Mouse (Mus musculus): ENCODE data around the gene Rps6ka4. TPM values are rescaled to one million over a fixed set of nuclear protein-coding genes. Genes with fewer than 3 reads are reported as not detected.

The Rps6ka4 gene
- polyA plus RNA-seq, 1 experiment from 2014 or later = 8.7 TPM

DNA sequence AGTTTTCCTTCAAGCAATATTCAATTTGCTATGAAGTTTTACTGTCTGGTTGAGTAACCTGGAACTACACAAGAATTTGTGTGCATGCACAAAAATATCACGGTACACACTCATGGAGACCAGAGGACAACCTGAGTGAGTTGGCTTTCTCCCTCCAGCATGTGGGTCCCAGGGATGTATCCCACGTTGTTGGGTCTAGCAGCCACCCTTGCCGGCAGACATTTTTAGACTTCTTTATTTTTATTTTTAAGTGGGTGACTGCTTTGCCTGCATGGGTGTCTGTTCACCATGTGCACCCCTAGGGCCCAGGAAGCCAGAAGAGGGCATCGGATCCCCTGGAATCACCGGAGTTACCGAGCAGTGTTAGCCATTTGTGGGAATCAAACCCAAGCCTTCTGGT lies 15.1 kb downstream of the Rps6ka4 start:
- Histone ChIP-seq H3K27ac (no peak overlapping the region), H3K27me3 (replicated peaks) (peaks cover 85% of the 10 kb centered on the region), H3K4me3 (no peak overlapping the region), H3K36me3 (no peaks in the 10 kb centered on the region), H3K4me1 (peaks cover 6% of the 10 kb centered on the region; the same call in 1 of the 2 replicates), H3K4me2 (no peak overlapping the region), H3K9ac (no peak overlapping the region), H3K9me3 (replicated peaks) (no peaks in the 10 kb centered on the region)
- 68% methylated on average over 6 of the region's 6 CpGs for WGBS (ENCODE audit: insufficient replicate concordance)
- ATAC-seq = no peak

DNA sequence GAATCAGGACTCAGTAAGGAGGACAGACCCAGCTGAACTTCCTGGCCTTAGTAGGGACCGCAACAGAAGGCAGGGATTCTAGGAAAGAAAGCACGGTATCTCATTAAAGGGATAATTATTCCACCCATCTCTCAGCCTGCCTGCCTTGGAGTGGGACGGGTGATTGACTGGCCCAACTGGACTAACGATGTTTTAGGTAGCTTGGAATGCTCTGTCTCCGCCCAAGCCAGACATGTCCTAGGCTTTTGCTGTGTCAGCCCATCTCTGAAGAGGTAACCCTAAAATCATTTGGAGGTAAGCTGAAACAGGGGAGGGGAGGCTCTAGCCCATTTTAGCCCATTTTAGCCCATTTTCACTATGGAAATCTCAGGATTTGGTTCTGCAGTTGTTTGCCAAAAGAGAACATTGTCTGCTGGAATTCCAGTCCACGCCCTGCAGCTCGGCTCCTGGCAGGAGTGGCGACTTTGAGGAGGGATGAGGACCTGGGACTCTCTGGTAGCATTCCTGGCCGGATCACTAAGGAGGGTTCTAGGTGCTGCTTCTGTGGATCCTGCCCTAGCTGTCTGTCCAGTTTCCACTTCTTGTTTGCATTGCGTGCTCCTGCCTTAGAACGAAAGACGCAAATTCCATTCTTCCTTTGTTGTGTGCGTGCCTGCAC lies 19.8 kb downstream of the Rps6ka4 start:
- H3K27ac ChIP-seq = no peak overlapping the region
- peaks cover 48% of the 10 kb centered on the region for H3K27me3 ChIP-seq (replicated peaks)
- H3K4me1 ChIP-seq = peaks cover 9% of the 10 kb centered on the region
- no peaks in the 10 kb centered on the region for H3K9me3 ChIP-seq (replicated peaks)
- ATAC-seq = no peak
- H3K4me3 ChIP-seq = no peak overlapping the region
- 71% methylated on average over 13 of the region's 13 CpGs for WGBS (ENCODE audit: insufficient replicate concordance)
- no peak overlapping the region for H3K4me2 ChIP-seq
- H3K9ac ChIP-seq = no peak overlapping the region
- H3K36me3 ChIP-seq = no peaks in the 10 kb centered on the region

GRCm38 (mm10) chr19:6819143-6819827 lies 21.2 kb downstream of the Rps6ka4 start:
- WGBS (ENCODE audit: insufficient replicate concordance) = 34% methylated on average over 10 of the region's 10 CpGs
- no peak overlapping the region for H3K9ac ChIP-seq
- peaks cover 9% of the 10 kb centered on the region for H3K4me1 ChIP-seq
- H3K27ac ChIP-seq = no peak overlapping the region
- H3K4me3 ChIP-seq = no peak overlapping the region
- no peak for ATAC-seq
- peaks cover 39% of the 10 kb centered on the region for H3K27me3 ChIP-seq (replicated peaks)
- H3K4me2 ChIP-seq = no peak overlapping the region
- no peaks in the 10 kb centered on the region for H3K9me3 ChIP-seq (replicated peaks)
- H3K36me3 ChIP-seq = no peaks in the 10 kb centered on the region

DNA sequence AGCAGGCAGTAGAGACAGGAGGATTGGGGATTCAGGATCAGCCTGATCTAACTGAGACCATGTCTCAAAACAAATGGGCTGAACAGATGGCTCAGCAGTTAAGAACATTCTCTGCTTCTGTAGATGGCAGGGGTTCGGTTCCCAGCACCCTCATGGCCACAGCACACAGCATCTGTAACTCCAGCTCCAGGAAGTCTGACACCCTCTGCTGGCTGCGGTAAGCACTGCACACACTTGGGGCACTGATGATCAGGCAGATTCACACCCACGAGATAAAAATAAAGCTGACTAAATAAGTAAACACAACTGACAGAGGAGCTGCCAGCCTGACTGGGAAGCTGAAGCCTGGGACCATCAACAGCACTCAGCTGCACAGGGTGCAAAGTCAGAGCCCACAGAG lies 25.5 kb downstream of the Rps6ka4 start:
- H3K9me3 ChIP-seq (replicated peaks) = no peaks in the 10 kb centered on the region
- H3K4me3 ChIP-seq = no peak overlapping the region
- WGBS (ENCODE audit: insufficient replicate concordance) = 63% methylated on average over 3 of the region's 3 CpGs
- no peaks in the 10 kb centered on the region; the same call in 1 of the 2 replicates for H3K27me3 ChIP-seq (replicated peaks)
- H3K4me1 ChIP-seq = peaks cover 9% of the 10 kb centered on the region
- H3K27ac ChIP-seq = no peak overlapping the region
- no peak overlapping the region for H3K4me2 ChIP-seq
- no peak for ATAC-seq
- no peak overlapping the region for H3K9ac ChIP-seq
- H3K36me3 ChIP-seq = no peaks in the 10 kb centered on the region

GRCm38 (mm10) chr19:6814366-6814765 lies 26.1 kb downstream of the Rps6ka4 start:
- no peaks in the 10 kb centered on the region for H3K9me3 ChIP-seq (replicated peaks)
- no peaks in the 10 kb centered on the region; the same call in 1 of the 2 replicates for H3K27me3 ChIP-seq (replicated peaks)
- no peaks in the 10 kb centered on the region for H3K36me3 ChIP-seq
- H3K4me3 ChIP-seq = no peak overlapping the region
- no peak for ATAC-seq
- H3K4me2 ChIP-seq = no peak overlapping the region
- peaks cover 5% of the 10 kb centered on the region for H3K4me1 ChIP-seq
- 51% methylated on average over 4 of the region's 4 CpGs for whole genome bisulfite sequencing (ENCODE audit: insufficient replicate concordance)
- no peak overlapping the region for H3K9ac ChIP-seq
- H3K27ac ChIP-seq = no peak overlapping the region

Small RNA genes lying within 50 kb of the gene (microRNA-seq; reads per million reads assigned to microRNA genes)
- gene Mir5046 = not detected

Other genes with a start within 250 kb of the Rps6ka4 start
- gene Ccdc88b, start 17.6 kb upstream of the Rps6ka4 start, polyA plus RNA-seq (2016; fragmentation: Nextera tagmentation; extraction: Ambion mirVana) = 2.8 and 3.3 TPM in 2 replicates
- 115 TPM in 2 replicates for gene Trmt112, start 69.1 kb upstream of the Rps6ka4 start, polyA plus RNA-seq (2016; fragmentation: Nextera tagmentation; extraction: Ambion mirVana)
- gene Prdx5, start 69.5 kb upstream of the Rps6ka4 start, polyA plus RNA-seq (2016; fragmentation: Nextera tagmentation; extraction: Ambion mirVana) = 94.2 and 101 TPM in 2 replicates
- gene Esrra, start 81.2 kb upstream of the Rps6ka4 start, polyA plus RNA-seq (2016; fragmentation: Nextera tagmentation; extraction: Ambion mirVana) = 6.5 and 6.8 TPM in 2 replicates
- 0.80 and 0.93 TPM in 2 replicates for gene Catsperz, start 84.7 kb upstream of the Rps6ka4 start, polyA plus RNA-seq (2016; fragmentation: Nextera tagmentation; extraction: Ambion mirVana)
- gene Kcnk4, start 93.9 kb upstream of the Rps6ka4 start, polyA plus RNA-seq (2016; fragmentation: Nextera tagmentation; extraction: Ambion mirVana) = 0.05 TPM in 1 of 2 replicates, not detected in the other
- gene Bad, start 101.2 kb upstream of the Rps6ka4 start, polyA plus RNA-seq (2016; fragmentation: Nextera tagmentation; extraction: Ambion mirVana) = 36.4 and 37.6 TPM in 2 replicates
- gene Gpr137, start 101.8 kb upstream of the Rps6ka4 start, polyA plus RNA-seq (2016; fragmentation: Nextera tagmentation; extraction: Ambion mirVana) = 8.8 and 9.9 TPM in 2 replicates
- gene Ppp1r14b, start 134.3 kb upstream of the Rps6ka4 start, polyA plus RNA-seq (2016; fragmentation: Nextera tagmentation; extraction: Ambion mirVana) = 153 and 155 TPM in 2 replicates
- 13.6 and 14.4 TPM in 2 replicates for gene Plcb3, start 135.8 kb upstream of the Rps6ka4 start, polyA plus RNA-seq (2016; fragmentation: Nextera tagmentation; extraction: Ambion mirVana)
- 91.7 and 92.0 TPM in 2 replicates for gene Fkbp2, start 139.9 kb upstream of the Rps6ka4 start, polyA plus RNA-seq (2016; fragmentation: Nextera tagmentation; extraction: Ambion mirVana)
- gene Vegfb, start 147.0 kb upstream of the Rps6ka4 start, polyA plus RNA-seq (2016; fragmentation: Nextera tagmentation; extraction: Ambion mirVana) = 23.2 and 23.3 TPM in 2 replicates
- gene Dnajc4, start 151.9 kb upstream of the Rps6ka4 start, polyA plus RNA-seq (2016; fragmentation: Nextera tagmentation; extraction: Ambion mirVana) = 12.1 and 12.7 TPM in 2 replicates
- 10.0 and 11.9 TPM in 2 replicates for gene Nudt22, start 155.5 kb upstream of the Rps6ka4 start, polyA plus RNA-seq (2016; fragmentation: Nextera tagmentation; extraction: Ambion mirVana)
- gene Trpt1, start 155.5 kb upstream of the Rps6ka4 start, polyA plus RNA-seq (2016; fragmentation: Nextera tagmentation; extraction: Ambion mirVana) = 2.2 and 2.5 TPM in 2 replicates
- gene Fermt3, start 178.8 kb upstream of the Rps6ka4 start, polyA plus RNA-seq (2016; fragmentation: Nextera tagmentation; extraction: Ambion mirVana) = 135 and 147 TPM in 2 replicates
- gene Stip1, start 199.3 kb upstream of the Rps6ka4 start, polyA plus RNA-seq (2016; fragmentation: Nextera tagmentation; extraction: Ambion mirVana) = 218 and 230 TPM in 2 replicates
- gene Macrod1, start 216.2 kb upstream of the Rps6ka4 start, polyA plus RNA-seq (2016; fragmentation: Nextera tagmentation; extraction: Ambion mirVana) = 6.4 and 7.6 TPM in 2 replicates